Comparison of ENCODE assay signal across 10 mouse cellular contexts in the genomic region with DNA sequence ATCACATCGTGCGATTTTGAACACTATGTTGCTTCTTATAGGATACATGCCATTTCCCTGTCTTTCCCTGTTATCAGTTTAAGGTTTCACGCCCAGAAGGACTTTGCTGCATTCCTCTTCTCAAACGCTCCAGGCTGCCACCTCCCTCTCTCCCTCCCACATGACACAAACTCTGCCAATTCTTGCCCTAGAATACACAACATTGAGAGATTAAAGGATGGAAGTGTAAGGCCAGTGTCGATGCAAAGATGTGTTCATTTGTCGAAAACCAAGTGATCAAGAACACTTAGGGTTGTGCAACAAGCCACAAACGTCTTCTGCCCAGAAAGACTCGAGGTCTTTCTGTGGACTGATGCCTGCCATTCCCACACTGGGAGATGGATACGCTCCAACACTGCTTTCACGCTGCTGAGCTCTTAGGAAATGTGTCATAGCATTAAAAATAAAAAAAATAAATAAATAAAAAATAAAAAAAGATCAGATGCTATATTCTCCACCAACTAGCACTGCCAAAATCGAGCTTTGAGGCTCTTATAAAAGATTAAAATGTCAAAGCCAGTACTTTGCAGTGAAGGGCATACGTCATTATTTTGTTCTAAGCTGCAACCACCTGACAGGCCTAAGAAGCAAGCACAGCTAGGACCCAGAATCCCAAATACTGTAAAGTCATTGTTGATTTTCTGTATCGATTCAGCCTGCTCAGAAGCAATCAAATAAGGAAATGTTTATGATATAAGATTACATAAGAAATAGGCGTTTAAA. TPM values are rescaled to one million over a fixed set of nuclear protein-coding genes. Genes with fewer than 3 reads are reported as not detected.
DNase-seq lines count a peak whose midpoint lies in the region; ATAC-seq and TF ChIP-seq lines count a peak whose summit lies in the region.
"Had no signal": no experiment of that assay in that cellular context is flagged by ENCODE, and none has a peak within 500 bp of the region (broad histone marks: within the 10 kb centered on the region; RNA-seq: fewer than 3 reads in every experiment).

No protein-coding gene starts in this region.

- TF ChIP-seq CTCF in left cerebral cortex, adult 2 months (IDR thresholded peaks at IDR 0.05): no peak

- ATAC-seq in forebrain, embryonic 11.5 days (replicated peaks; ENCODE audit: low FRiP score): no peak
- ATAC-seq in hindbrain, embryonic 13.5 days (ENCODE audit: low FRiP score): no peak
- no peak for ATAC-seq in hindbrain, embryonic 16.5 days
- ATAC-seq: midbrain, embryonic 15.5 days had no signal

- H3K27ac ChIP-seq in forebrain, embryonic 10.5 days: 0 out of 2 replicates have a peak overlapping the region, but pooled peaks have one; percentile 6
- H3K27ac ChIP-seq in forebrain, embryonic 11.5 days (ENCODE audit: low read depth, low read length): no peak overlapping the region
- H3K27ac ChIP-seq in left cerebral cortex, adult 2 months: peak overlapping the region; percentile 51
- H3K27ac ChIP-seq in hindbrain, embryonic 13.5 days: no peak overlapping the region
- H3K27ac ChIP-seq in hindbrain, embryonic 16.5 days (ENCODE audit: low read depth, low read length): no peak overlapping the region
- H3K27ac ChIP-seq: kidney, postnatal 0 days; midbrain, embryonic 15.5 days had no signal

- H3K4me3 ChIP-seq in forebrain, embryonic 10.5 days: no peak overlapping the region
- no peak overlapping the region for H3K4me3 ChIP-seq in forebrain, embryonic 11.5 days (ENCODE audit: low read depth, low read length)
- H3K4me3 ChIP-seq in left cerebral cortex, adult 2 months: no peak overlapping the region
- no peak overlapping the region for H3K4me3 ChIP-seq in hindbrain, embryonic 13.5 days
- H3K4me3 ChIP-seq in hindbrain, embryonic 16.5 days (ENCODE audit: low read length): no peak overlapping the region
- H3K4me3 ChIP-seq: midbrain, embryonic 15.5 days had no signal

- H3K4me1 ChIP-seq in forebrain, embryonic 10.5 days: peaks cover 21% of the 10 kb centered on the region
- peaks cover under 1% of the 10 kb centered on the region; the same call in 1 of the 2 replicates for H3K4me1 ChIP-seq in forebrain, embryonic 11.5 days (replicated peaks; ENCODE audit: control insufficient read depth, insufficient read depth, low read length)
- 0 out of 2 replicates have a peak, but pooled peaks cover under 1% of the 10 kb centered on the region for H3K4me1 ChIP-seq in hindbrain, embryonic 13.5 days (replicated peaks)
- no peaks in the 10 kb centered on the region for H3K4me1 ChIP-seq in hindbrain, embryonic 16.5 days (ENCODE audit: control insufficient read depth, insufficient read depth, low read depth, low read length)

- intact Hi-C loops in left cerebral cortex, adult 2 months (cut with DNase I): no loop called here

- no peak overlapping the region for H3K9ac ChIP-seq in forebrain, embryonic 11.5 days (ENCODE audit: low read length)
- H3K9ac ChIP-seq in hindbrain, embryonic 13.5 days: no peak overlapping the region
- no peak overlapping the region for H3K9ac ChIP-seq in hindbrain, embryonic 16.5 days (ENCODE audit: low read depth, low read length)
- H3K9ac ChIP-seq: midbrain, embryonic 15.5 days had no signal

- DNase-seq in forebrain, embryonic 10.5 days (ENCODE audit: extremely low spot score, low spot score): no peak
- no peak for DNase-seq in forebrain, embryonic 11.5 days (ENCODE audit: low spot score)
- peak; percentile 19 to 37 for DNase-seq in left cerebral cortex, adult 2 months (ENCODE audit: extremely low spot score in 1 of 2, low spot score in 2 of 2)
- DNase-seq in left cerebral cortex, adult 11 months (ENCODE audit: low spot score): no peak
- peak; percentile 93 for DNase-seq in NIH3T3 (ENCODE audit: low read depth)
- DNase-seq in layer of hippocampus, postnatal 14 days (ENCODE audit: low spot score in 2 of 2): peak; percentile 45 to 46

- WGBS in forebrain, embryonic 10.5 days: 53% methylated on average over 14 of the region's 14 CpGs
- 49% methylated on average over 14 of the region's 14 CpGs for WGBS in forebrain, embryonic 11.5 days
- 76% methylated on average over 14 of the region's 14 CpGs for WGBS in hindbrain, embryonic 13.5 days
- 68% methylated on average over 14 of the region's 14 CpGs for WGBS in hindbrain, embryonic 16.5 days

- peaks cover 28% of the 10 kb centered on the region for H3K27me3 ChIP-seq in forebrain, embryonic 10.5 days (ENCODE audit: poor library complexity, severe bottlenecking)
- no peaks in the 10 kb centered on the region for H3K27me3 ChIP-seq in forebrain, embryonic 11.5 days (ENCODE audit: control insufficient read depth, insufficient read depth, low read length)
- no peaks in the 10 kb centered on the region for H3K27me3 ChIP-seq in hindbrain, embryonic 13.5 days
- H3K27me3 ChIP-seq in hindbrain, embryonic 16.5 days (replicated peaks; ENCODE audit: control insufficient read depth, insufficient read depth, low read length): no peaks in the 10 kb centered on the region
- H3K27me3 ChIP-seq: midbrain, embryonic 15.5 days had no signal

- H3K36me3 ChIP-seq in forebrain, embryonic 10.5 days (replicated peaks): no peaks in the 10 kb centered on the region
- no peaks in the 10 kb centered on the region for H3K36me3 ChIP-seq in forebrain, embryonic 11.5 days (ENCODE audit: control insufficient read depth, insufficient read depth, low read length)
- no peaks in the 10 kb centered on the region for H3K36me3 ChIP-seq in hindbrain, embryonic 13.5 days
- H3K36me3 ChIP-seq in hindbrain, embryonic 16.5 days (ENCODE audit: control insufficient read depth, insufficient read depth, low read length): no peaks in the 10 kb centered on the region
- H3K36me3 ChIP-seq: midbrain, embryonic 15.5 days had no signal

- H3K4me2 ChIP-seq in forebrain, embryonic 11.5 days (ENCODE audit: low read depth, low read length, severe bottlenecking): no peak overlapping the region
- no peak overlapping the region for H3K4me2 ChIP-seq in hindbrain, embryonic 13.5 days
- no peak overlapping the region for H3K4me2 ChIP-seq in hindbrain, embryonic 16.5 days (ENCODE audit: low read length)
- H3K4me2 ChIP-seq: midbrain, embryonic 15.5 days had no signal

- no peaks in the 10 kb centered on the region for H3K9me3 ChIP-seq in forebrain, embryonic 10.5 days
- H3K9me3 ChIP-seq in forebrain, embryonic 11.5 days (ENCODE audit: control insufficient read depth, low read length): no peaks in the 10 kb centered on the region
- no peaks in the 10 kb centered on the region for H3K9me3 ChIP-seq in hindbrain, embryonic 13.5 days
- H3K9me3 ChIP-seq in hindbrain, embryonic 16.5 days (ENCODE audit: control insufficient read depth, low read length): no peaks in the 10 kb centered on the region
- H3K9me3 ChIP-seq: midbrain, embryonic 15.5 days had no signal

RNA-seq across cellular contexts. Expression of a gene that starts 19.5 kb away (rescaled TPM):
- polyA plus RNA-seq in forebrain, embryonic 10.5 days (2016; fragmentation: Nextera tagmentation; extraction: Ambion mirVana): 8.8 and 10.3 TPM in 2 replicates
- 13.8 and 14.1 TPM in 2 replicates for polyA plus RNA-seq in forebrain, embryonic 11.5 days (2014; fragmentation: Nextera tagmentation; extraction: Ambion mirVana)
- total RNA-seq in left cerebral cortex, adult 2 months (2021): 10 to 100 TPM; 51.3 to 55.7 TPM
- total RNA-seq in layer of hippocampus, postnatal 14 days (2021): 10 to 100 TPM; 56.5 to 60.7 TPM
- 7.0 and 8.3 TPM in 2 replicates for polyA plus RNA-seq in hindbrain, embryonic 13.5 days (2015; fragmentation: Nextera tagmentation; extraction: Ambion mirVana)
- 5.6 and 5.8 TPM in 2 replicates for polyA plus RNA-seq in hindbrain, embryonic 16.5 days (2015; fragmentation: Nextera tagmentation; extraction: Ambion mirVana)

RNA-seq across cellular contexts. Expression of a gene that starts 22.6 kb away (rescaled TPM):
- 64.3 and 68.1 TPM in 2 replicates for polyA plus RNA-seq in forebrain, embryonic 10.5 days (2016; fragmentation: Nextera tagmentation; extraction: Ambion mirVana)
- polyA plus RNA-seq in forebrain, embryonic 11.5 days (2014; fragmentation: Nextera tagmentation; extraction: Ambion mirVana): 54.0 and 54.9 TPM in 2 replicates
- total RNA-seq in left cerebral cortex, adult 2 months (2021): 10 to 100 TPM; 23.0 to 27.5 TPM
- 10 to 100 TPM; 18.5 to 21.1 TPM for total RNA-seq in layer of hippocampus, postnatal 14 days (2021)
- 34.6 and 35.1 TPM in 2 replicates for polyA plus RNA-seq in hindbrain, embryonic 13.5 days (2015; fragmentation: Nextera tagmentation; extraction: Ambion mirVana)
- 28.2 and 32.1 TPM in 2 replicates for polyA plus RNA-seq in hindbrain, embryonic 16.5 days (2015; fragmentation: Nextera tagmentation; extraction: Ambion mirVana)

Comparison
In these comparisons a context has a peak if more than half of its experiments do, and no peak if none do; other contexts are left out.
1. DNase-seq: peak in left cerebral cortex, adult 2 months (2 of 2), NIH3T3 (single experiment) and layer of hippocampus, postnatal 14 days (2 of 2); none in forebrain, embryonic 10.5 days (single experiment), forebrain, embryonic 11.5 days (single experiment) and left cerebral cortex, adult 11 months (single experiment).
2. H3K27ac ChIP-seq: peak in forebrain, embryonic 10.5 days (single experiment) and left cerebral cortex, adult 2 months (single experiment); none in forebrain, embryonic 11.5 days (single experiment), hindbrain, embryonic 13.5 days (single experiment) and hindbrain, embryonic 16.5 days (single experiment).